Mouse (Mus musculus) mouse embryonic stem cell (cell line): ENCODE results near the gene Pgm1.

ENCODE experiments used
- in situ Hi-C, 2 experiments: fragments of 300-500 bp; cut with MboI; formaldehyde crosslinking; loops; 1 replicate in 1 of 2; 3 replicates in 1 of 2; pipeline ENCODE4 v1.14.3; 2019 to 2020; ENCODE audit warnings: low sequenced_read_pairs in 2 of 2, low pct_unique_long_range_greater_than_20kb in 1 of 2, mixed read lengths in 1 of 2; ENCODE audit not compliant: unreplicated experiment in 1 of 2

Gene Pgm1

DNA sequence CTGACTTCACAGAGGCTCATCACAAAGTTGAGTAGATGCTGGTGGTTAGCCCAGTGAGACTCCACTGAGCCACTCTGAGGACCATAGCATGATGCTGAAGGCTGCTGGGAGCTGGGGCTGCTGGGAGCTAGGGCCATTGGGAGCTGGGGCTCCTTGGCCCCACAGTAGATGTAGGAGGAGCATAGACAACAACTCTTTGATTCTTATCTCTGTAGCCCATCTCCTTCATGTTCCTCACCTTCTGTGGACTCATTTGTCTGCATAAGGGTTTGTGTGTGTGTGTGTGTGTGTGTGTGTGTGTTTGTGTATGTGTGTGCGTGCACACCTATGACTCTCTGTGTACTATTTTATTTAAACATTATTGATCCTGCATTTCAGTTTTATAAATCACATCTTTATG lies 18.7 kb downstream of the Pgm1 start:
- in situ Hi-C loops = no loop called here

DNA sequence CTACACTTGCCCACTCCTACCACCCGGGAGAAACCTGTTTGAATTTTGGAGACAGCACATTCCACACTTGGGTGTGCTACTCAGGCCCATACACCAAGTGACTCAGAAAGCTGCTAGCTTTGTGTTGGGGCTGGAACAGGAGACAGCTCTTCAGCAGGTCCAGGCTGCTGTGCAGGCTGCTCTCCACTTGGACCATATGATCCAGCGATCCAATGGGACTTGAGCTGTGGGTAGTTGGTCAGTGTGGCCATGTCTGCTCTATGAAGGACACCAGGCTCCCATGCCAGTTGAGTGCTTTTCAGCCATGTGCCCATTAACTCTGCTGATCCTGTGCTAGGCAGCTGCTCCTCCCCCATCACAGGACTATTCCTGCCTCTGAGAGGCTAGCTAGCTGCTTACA lies 24.7 kb downstream of the Pgm1 start:
- in situ Hi-C loops = no loop called here

DNA sequence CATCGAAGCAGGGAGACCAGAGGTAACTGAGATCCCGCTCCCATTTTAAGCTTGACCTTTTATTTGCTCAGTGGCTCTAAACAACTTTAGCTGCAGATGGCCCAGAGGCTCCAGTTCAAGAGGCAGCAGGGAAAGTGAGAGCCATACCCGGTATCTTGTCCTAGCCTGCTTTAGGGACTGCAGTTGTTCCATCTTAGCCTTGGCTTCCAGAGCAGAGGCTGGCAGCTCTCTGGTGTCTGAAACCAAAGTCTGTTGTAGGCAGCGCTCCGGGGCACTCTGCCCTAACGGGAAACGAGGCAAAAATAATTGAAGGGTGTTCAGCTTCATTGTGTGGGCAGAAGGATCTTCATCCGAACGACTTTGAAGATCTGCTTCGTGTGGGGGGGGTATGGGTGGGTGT lies 26.2 kb downstream of the Pgm1 start:
- in situ Hi-C loops = no loop called here

DNA sequence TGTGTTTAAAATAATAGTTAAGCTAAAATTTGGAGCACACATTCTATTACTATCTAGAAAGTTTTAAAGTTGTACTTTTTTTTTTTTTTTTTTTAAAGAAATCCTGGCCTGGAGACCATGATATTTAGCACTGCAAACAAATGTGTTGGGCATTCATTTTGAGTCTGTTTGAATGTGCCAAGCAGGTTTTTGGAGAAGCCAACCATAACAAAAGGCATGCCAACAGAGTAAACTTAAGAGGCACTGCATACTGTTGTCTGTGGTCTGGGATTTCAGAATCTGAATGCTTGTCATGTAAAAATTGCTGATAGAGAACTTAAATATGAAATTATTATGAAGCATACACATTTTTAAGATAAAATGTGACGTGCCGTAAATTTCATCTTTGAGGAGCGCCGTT lies 28.0 kb downstream of the Pgm1 start:
- in situ Hi-C loops = no loop called here

DNA sequence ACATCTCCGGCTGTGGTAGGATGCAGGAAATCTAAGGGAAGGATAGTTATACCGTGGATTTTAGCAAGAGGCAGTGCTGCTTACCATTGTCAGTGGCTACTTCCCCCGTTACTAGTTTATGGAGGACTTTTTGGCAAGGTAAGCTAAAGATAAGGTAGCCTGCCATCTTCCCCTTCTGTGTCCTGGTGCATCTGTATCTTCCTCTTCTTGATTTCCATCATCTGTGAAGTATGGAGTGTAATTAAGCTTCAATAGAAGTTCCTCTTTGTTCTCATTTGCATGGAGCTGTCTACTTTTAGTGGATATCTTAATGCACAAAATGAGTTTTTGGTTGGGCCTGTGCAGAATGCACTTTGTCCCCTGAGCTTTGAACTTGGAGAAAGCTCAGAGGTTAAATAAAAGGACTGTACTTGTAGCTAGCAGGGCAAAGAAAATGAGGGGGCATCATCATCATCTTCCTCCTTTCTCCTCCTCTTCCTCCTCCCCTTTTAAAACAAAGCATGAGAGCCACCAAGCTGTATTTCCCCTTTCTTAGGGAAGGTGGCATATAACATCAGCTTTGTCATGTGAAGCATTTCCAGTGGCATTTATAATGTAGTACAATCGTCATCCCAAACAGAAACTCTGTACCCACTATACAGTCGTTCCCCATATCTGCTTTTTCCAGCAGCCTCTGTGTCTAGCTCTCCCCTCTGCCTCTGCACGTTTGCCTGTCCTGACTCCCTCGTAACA lies 29.0 kb downstream of the Pgm1 start:
- in situ Hi-C loops = no loop called here

DNA sequence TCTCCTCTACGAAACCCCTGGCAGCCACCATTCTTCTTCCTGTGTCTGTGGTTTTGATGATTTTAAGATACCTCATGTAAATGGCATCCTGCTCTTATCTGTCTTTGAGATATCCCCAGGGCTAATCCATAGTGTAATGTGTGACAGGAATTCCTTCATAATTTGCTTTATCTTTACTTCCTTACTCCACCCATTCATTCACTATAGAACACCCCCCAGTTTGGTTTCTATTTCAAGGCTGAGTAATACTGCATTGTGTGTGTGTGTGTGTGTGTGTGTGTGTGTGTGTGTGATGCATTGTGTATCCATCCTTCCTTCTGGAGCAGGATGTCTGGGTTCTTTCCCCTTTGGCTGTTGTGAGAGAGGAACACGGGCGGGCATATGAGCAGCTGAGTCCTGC lies 30.1 kb downstream of the Pgm1 start:
- in situ Hi-C loops = no loop called here

DNA sequence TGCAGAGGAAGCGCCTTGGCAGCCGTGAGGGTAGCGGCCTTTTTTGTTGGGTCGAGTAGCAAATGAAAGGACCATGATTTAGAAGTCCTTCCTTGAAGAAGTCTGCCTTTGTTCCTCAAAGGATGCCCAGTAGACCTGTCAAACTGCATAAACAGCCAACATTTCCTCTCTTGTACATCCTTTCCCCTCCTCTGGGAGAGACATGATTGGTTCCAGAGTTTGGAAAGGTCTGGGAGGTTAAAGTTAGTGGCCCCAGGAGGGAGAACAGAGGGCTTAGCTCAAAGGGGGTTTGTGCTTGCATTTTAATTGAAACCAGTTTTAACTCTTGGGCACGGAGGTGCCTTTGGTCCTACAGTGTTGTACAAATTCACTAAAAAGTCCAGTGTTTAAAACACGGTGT lies 37.3 kb downstream of the Pgm1 start:
- in situ Hi-C loops = no loop called here

DNA sequence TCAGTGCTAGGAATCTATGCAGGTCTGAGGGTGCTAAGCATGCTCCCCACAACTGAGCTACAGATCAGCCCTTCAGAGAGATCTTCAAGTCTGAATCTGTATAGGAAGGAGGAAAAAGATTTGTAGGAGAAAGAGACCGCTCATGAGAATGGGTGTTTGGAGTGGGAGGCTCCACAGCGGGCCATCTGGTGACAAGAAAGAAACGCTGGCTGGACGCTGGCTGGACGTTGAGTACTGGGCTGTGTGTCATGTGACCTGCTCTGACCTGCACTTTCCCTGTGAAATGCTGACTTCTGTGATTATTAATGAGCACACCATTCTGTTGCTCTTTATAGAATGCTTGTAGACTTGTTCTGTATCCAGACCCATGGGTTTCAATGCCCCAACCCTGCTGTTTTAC lies 40.1 kb downstream of the Pgm1 start:
- in situ Hi-C loops = no loop called here

DNA sequence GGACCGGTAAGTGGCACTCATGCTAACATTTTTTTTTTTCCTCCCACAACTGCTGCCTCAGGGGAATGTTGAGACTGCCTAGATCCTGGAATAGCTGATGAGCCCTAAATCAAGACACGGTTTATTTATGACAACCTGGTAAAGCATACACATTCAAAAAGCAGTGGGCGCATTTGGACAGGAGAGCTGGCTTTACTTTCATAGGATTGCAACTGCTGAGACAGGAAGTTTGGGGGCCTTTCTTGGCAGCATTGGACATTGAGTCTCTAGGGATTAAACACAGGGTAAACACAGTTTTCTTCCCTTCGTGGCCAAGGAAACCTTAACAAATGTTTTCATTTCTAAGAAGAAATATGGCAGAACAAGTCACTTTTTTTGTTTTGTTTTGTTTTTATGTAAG lies 40.9 kb downstream of the Pgm1 start:
- in situ Hi-C loops = no loop called here

DNA sequence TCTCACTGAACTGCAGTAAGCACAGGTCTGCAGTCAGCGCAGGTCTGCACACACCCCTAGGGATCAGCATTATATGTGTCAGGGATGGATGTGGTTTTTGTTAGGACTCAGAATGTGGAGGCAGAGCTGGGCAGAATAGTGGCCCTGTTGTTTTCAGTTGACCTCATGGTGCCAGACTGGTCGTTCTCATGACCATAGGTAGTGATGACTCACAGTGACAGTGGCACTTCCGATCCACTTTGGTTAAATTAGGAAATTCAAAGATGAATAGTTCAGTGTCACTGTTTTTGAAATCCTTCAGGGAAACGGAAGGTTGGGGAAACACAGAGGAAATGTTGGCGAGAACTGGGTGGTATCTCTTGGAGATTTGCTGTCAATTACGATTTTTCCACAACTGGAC lies 43.7 kb downstream of the Pgm1 start:
- in situ Hi-C loops = no loop called here

DNA sequence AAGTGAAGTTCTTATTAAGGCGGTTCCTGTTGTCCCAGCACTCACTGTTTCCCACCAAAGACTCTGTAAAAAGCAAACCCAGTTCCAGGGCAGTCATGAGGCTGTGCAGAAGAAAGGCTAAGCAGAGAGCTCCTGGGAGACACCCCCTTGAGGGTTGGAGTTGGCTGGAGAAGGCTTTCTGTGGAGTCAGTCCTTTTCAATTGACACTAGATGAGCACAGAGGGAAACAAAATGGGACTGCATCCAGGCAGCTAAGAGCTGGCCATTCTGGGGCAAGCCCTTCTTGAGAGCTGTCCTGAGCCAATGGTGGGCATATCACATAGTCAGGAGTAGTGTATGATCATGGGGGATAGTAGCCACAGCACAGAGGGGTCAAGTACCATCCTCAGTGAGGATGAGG lies 44.7 kb downstream of the Pgm1 start:
- in situ Hi-C loops = no loop called here

DNA sequence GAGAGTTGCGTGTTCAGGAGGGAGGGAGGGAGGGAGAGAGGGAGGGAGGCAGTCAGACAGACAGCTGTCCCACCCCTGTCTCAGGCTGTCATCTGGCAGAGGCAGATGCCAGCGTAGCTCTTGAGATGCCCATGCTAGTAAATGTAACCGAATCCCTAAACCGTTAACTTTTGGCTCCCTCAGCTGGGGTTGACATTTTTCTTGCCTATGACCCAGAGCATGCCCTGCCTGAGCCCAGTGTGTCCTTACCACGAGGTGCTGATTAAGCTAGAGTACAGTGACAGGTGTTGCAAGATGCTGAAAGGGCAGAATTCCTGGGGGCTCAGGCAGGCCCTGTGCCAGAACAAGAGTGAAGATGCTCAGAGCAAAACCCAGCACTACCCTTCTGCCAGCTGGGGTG lies 45.2 kb downstream of the Pgm1 start:
- in situ Hi-C loops = no loop called here

DNA sequence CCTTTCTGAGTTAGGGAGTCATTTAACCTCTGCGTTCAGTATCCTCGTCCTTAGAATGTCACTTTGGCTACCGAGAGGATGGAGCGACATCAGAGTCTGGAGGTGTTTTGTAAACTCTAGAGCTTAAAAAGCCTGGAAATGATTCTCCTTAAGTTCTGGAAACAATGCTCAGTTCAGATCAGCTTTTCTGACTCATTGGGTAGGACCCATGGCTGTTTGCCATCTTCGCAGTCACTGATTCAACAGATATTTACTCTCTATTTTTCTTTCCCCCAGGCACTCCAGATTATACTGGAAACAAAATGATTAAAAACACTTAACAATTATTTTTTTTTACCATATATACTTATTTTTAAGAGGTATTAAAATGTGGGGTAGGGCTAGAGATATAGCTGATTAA lies 50.1 kb downstream of the Pgm1 start:
- in situ Hi-C loops = no loop called here

DNA sequence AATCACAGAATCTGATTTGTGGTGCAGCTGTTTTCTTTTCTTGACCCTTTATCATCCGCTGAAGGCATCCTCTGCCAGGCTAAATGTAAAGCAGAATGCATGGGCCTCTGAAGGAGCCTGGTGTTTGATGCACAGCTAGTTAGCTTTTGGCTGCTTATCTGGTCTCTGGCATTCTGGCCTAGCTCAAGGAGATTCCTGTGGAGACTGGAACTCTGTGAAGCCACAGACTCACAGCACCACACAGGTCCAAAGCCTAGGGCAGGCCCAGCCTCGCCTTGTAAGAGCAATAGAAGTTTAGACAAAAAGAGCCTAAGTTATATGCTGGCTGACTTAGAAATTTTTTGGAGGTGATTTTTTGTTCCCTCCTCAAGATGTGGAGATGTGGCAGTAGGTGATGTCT lies 52.0 kb downstream of the Pgm1 start:
- in situ Hi-C loops = no loop called here

DNA sequence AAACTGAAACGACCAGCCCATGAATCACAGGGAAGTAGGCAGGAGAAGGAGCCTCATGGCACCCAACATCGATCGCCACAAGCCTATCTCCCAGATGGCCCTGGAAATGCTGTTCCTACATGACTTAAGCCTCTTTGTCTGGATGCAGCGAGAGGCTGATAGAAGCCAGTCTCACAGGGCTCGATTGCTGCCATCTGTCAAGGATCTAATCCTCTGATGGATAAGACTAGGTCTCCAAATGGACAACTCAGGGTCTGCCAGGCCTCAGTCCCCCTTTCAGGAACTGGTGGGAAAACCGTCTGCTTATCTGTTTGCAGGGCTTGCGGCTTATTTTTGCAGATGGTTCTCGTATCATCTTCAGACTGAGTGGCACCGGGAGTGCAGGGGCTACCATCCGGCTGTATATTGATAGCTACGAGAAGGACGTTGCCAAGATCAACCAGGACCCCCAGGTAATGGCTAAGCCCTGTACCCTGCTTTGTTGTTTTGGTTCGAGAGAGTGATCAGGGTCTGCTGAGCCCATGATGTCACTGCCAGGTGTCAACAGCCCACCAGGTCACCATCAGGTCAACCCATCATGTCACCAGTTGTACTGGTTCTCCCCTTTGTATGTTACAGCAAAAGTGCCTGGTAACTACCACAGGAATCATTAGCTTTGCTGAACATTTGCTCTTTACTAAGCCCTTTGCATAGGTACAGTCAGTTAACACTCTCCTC lies 54.6 kb downstream of the Pgm1 start:
- in situ Hi-C loops = no loop called here

DNA sequence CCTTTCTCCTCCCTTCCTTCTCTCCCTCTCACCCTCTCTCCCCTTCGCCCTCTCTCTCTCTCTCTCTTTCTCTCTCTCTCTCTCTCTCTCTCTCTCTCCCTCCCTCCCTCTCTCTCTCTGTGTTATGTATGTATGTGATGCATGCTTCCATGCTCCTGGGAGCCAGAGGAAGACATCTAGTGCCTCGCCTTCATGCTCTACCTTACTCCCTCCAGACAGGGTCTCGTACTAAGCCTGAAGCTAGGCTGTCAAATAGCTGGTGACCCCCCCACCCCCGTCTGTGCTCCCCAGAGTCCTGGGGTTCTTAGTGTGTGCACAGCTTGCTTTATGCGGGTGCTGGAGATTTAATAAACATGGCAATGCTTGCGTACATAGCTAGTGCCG lies 55.1 kb downstream of the Pgm1 start:
- in situ Hi-C loops = no loop called here

DNA sequence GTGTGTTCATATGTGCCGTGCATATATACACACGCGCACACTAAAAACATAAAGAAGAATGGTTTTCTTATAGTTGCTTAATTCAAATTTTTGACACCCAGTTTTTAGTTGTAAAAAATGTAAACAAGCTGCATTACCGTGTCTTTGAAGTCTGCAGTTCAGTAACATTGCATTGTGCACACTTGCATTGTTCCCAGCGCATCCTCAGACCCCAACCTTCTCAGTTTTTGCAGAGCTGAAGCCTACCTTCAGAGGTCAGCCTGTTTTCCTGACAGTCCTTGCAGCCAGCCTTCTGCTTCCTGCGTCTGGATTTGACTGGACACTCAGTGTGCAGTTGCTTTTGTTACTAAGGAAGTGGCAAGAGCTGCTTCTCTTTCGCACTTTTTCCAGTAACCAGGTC lies 55.9 kb downstream of the Pgm1 start:
- in situ Hi-C loops = no loop called here

DNA sequence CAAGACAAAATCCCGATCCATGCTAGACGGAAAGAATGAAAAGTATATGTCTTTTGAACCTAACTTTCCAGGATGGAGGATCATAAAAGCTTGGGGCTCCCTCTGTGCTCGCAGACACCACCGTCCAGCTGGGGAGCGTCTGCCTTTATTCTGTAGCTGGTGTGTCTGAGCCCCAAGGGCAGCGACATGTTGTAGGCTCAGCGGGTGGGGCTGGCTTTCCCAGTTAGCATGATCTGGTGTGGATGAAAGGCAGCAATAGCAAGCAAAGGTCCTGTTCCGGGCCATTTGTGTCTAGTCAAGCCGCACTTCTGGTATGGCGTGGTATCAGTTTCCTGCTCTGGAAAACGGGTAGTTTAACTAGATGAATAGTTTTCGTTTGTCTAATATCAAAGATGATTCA lies 56.4 kb downstream of the Pgm1 start:
- in situ Hi-C loops = no loop called here

DNA sequence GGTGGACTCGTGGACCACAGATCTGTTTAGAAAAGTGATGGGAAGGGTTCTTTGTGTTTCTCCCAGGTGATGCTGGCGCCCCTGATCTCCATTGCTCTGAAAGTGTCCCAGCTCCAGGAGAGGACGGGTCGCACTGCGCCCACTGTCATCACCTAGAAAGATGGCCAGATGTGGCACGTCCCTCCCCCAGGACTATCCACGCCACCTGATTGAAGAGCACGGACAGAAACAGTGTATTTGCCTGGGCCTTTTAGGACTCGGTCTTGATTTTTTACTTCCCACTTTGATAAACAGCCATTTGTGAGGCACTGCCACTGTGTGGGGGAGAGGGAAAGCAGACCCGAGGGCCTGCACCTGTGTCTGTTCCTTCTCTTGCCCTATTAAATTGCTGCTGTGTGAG lies 57.4 kb downstream of the Pgm1 start:
- in situ Hi-C loops = no loop called here

DNA sequence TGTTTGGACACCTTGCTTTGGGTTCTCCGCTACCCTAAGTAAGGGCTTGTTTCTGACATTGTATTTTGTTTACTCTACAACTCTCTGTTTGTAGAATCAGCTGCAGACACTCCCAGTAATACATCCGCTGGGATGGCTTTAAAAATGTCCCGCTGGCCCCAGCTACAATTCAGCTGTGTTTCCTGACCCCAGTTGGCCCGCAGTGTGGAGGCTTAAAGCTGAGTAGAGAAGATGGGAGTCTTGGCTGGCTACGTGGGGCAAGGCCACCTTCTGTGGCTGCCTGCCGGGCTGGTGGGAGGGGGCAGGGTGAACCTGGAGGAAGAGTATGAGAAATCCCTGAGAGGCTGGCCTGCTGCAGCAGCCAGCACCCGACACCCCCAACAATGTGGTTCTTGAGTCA lies 59.6 kb downstream of the Pgm1 start:
- in situ Hi-C loops = no loop called here
